Mouse (Mus musculus) liver, embryonic 14.5 days (tissue): ENCODE results near the gene Larp1b. TPM values are rescaled to one million over a fixed set of nuclear protein-coding genes. Genes with fewer than 3 reads are reported as not detected.
A peak's percentile ranks its signal among the peaks of the same experiment; 100 is the strongest.

ENCODE experiments used
- ATAC-seq: fragments of 200-750 bp; cut with Nextera tagmentation; 2 replicates; pipeline ENCODE4 v1.8.0; 2017; ENCODE audit warnings: moderate number of reproducible peaks, mild to moderate bottlenecking, moderate library complexity; ENCODE audit not compliant: insufficient read depth
- DNase-seq, 3 experiments: peaks; one replicate each; pipeline ENCODE4 v3.0.0-alpha.2; 2012 to 2013; ENCODE audit warnings: low read depth in 3 of 3, low spot score in 3 of 3
- H3K27ac ChIP-seq: fragments of 300-500 bp; sonication (generic); 2 replicates; pipeline ENCODE4 v1.5.1; 2014; ENCODE audit warnings: moderate library complexity, mild to moderate bottlenecking, control low read depth, inconsistent platforms
- H3K27me3 ChIP-seq: fragments of 300-500 bp; sonication (generic); 2 replicates; pipeline ENCODE4 v1.6.1; 2014; ENCODE audit warnings: mild to moderate bottlenecking, low read length, moderate library complexity; ENCODE audit not compliant: control insufficient read depth, insufficient read depth
- H3K36me3 ChIP-seq: fragments of 300-500 bp; sonication (generic); replicated peaks from 2 replicates; pipeline ENCODE4 v1.6.1; 2014; ENCODE audit warnings: low read depth; ENCODE audit not compliant: control insufficient read depth, insufficient read depth
- H3K4me1 ChIP-seq, 2 experiments: fragments of 200-500 bp in 1 of 2; fragments of 300-500 bp in 1 of 2; sonication (generic) in 1 of 2; replicated peaks; 2 replicates each; pipeline ENCODE4 v1.6.1; 2012 to 2014; ENCODE audit warnings: antibody characterized with exemption in 1 of 2, inconsistent platforms in 1 of 2, low read length in 1 of 2; ENCODE audit not compliant: control insufficient read depth in 2 of 2, insufficient read depth in 2 of 2
- H3K4me2 ChIP-seq: fragments of 300-500 bp; sonication (generic); 2 replicates; pipeline ENCODE4 v1.6.1; 2014; ENCODE audit warnings: low read depth, mild to moderate bottlenecking, control low read depth, moderate library complexity
- H3K4me3 ChIP-seq, 2 experiments: fragments of 200-500 bp in 1 of 2; fragments of 300-500 bp in 1 of 2; sonication (generic) in 1 of 2; 2 replicates each; pipeline ENCODE4 v1.5.1; 2012 to 2014; ENCODE audit warnings: low read depth in 2 of 2, low read length in 2 of 2, mild to moderate bottlenecking in 2 of 2, control low read depth in 1 of 2, inconsistent platforms in 1 of 2, moderate library complexity in 1 of 2; ENCODE audit not compliant: insufficient read depth in 1 of 2
- H3K9ac ChIP-seq: fragments of 300-500 bp; sonication (generic); replicated peaks from 2 replicates; pipeline ENCODE4 v1.6.1; 2014; ENCODE audit warnings: mild to moderate bottlenecking, control low read depth, moderate library complexity
- H3K9me3 ChIP-seq: fragments of 300-500 bp; sonication (generic); 2 replicates; pipeline ENCODE4 v1.6.1; 2016; ENCODE audit warnings: low read length, mixed read lengths; ENCODE audit not compliant: control insufficient read depth
- CTCF ChIP-seq: IDR thresholded peaks from 2 replicates; pipeline ENCODE4 v1.5.1; 2016; ENCODE audit warnings: antibody characterized with exemption, low read depth, control low read depth
- EP300 ChIP-seq: IDR thresholded peaks from 2 replicates; pipeline ENCODE4 v1.6.1; 2016; ENCODE audit warnings: antibody characterized with exemption, low read depth
- WGBS: fragments of 180-500 bp; shearing (Covaris S2); extraction: QIAGEN DNeasy Blood & Tissue Kit; methylation state at CpG from one replicate; pipeline ENCODE4 v1.1.7; 2014; ENCODE audit not compliant: insufficient replicate concordance; 5-methylcytosine and 5-hydroxymethylcytosine counted together
- polyA plus RNA-seq, 2 experiments: library from polyadenylated mRNA; depleted of rRNA in 1 of 2; stranded (reverse) in 1 of 2; unstranded in 1 of 2; fragments of >200 nt; fragmentation: Nextera tagmentation in 1 of 2; extraction: Ambion mirVana in 1 of 2; gene quantifications; 2 replicates each; pipeline versions ENCODE4 v1.2.1 to v1.2.3; 2012 to 2014

Larp1b gene
- polyA plus RNA-seq, 2 experiments, result 7.5 to 9.0 TPM

- Histone ChIP-seq H3K27me3 (no peaks in the 10 kb centered on the region), H3K36me3 (no peaks in the 10 kb centered on the region), H3K4me3 (no peak overlapping the region), H3K9me3 (no peaks in the 10 kb centered on the region), H3K27ac (no peak overlapping the region), H3K9ac (no peak overlapping the region), H3K4me2 (no peak overlapping the region), H3K4me1 (no peaks in the 10 kb centered on the region)
- WGBS, result 61% methylated on average over 12 of the region's 12 CpGs
- TF ChIP-seq CTCF (no peak), EP300 (no peak)
- ATAC-seq (no peak), DNase-seq (no peak)
These were observed 81.9 kb downstream of the Larp1b start for GRCm38 (mm10) chr3:41031286-41032210.

GRCm38 (mm10) chr3:41038297-41038916 lies 88.8 kb downstream of the Larp1b start:
- Histone ChIP-seq H3K4me1 (no peaks in the 10 kb centered on the region), H3K36me3 (no peaks in the 10 kb centered on the region), H3K9ac (no peak overlapping the region), H3K9me3 (no peaks in the 10 kb centered on the region), H3K4me3 (no peak overlapping the region), H3K27me3 (no peaks in the 10 kb centered on the region), H3K27ac (no peak overlapping the region), H3K4me2 (no peak overlapping the region)
- TF ChIP-seq EP300 (no peak), CTCF (no peak)
- ATAC-seq (no peak), DNase-seq (no peak)
- WGBS, result 68% methylated on average over 5 of the region's 5 CpGs

- Histone ChIP-seq H3K4me3 (no peak overlapping the region), H3K36me3 (no peaks in the 10 kb centered on the region), H3K9me3 (no peaks in the 10 kb centered on the region), H3K4me2 (no peak overlapping the region), H3K9ac (no peak overlapping the region), H3K4me1 (peaks cover 0 to 5% of the 10 kb centered on the region in 2 experiments; a peak in 2 of 4 replicates), H3K27me3 (no peaks in the 10 kb centered on the region), H3K27ac (no peak overlapping the region)
- WGBS, result 71% methylated on average over 5 of the region's 5 CpGs
- no peak for DNase-seq
- TF ChIP-seq EP300, result no peak
- no peak for ATAC-seq
These were observed 91.6 kb downstream of the Larp1b start for GRCm38 (mm10) chr3:41041241-41041640.

- no peak overlapping the region for H3K4me2 ChIP-seq
- no peak overlapping the region for H3K4me3 ChIP-seq
- peak in 1 of 3 experiments; percentile 32 for DNase-seq
- no peak overlapping the region for H3K27ac ChIP-seq
- TF ChIP-seq EP300, result no peak
- peak; percentile 71 for TF ChIP-seq CTCF
- H3K4me1 ChIP-seq, result peaks cover 0 to 5% of the 10 kb centered on the region in 2 experiments; a peak in 2 of 4 replicates
- ATAC-seq, result no peak
- 63% methylated on average over 4 of the region's 4 CpGs for WGBS
- H3K27me3 ChIP-seq, result no peaks in the 10 kb centered on the region
- H3K36me3 ChIP-seq, result no peaks in the 10 kb centered on the region
- H3K9ac ChIP-seq, result no peak overlapping the region
- no peaks in the 10 kb centered on the region for H3K9me3 ChIP-seq
These were observed 92.7 kb downstream of the Larp1b start for GRCm38 (mm10) chr3:41042195-41042938.
